Mouse (Mus musculus) cortical plate, adult 2 months (tissue): Measurements from ENCODE around the gene Ak4. TPM values are rescaled to one million over a fixed set of nuclear protein-coding genes. Genes with fewer than 3 reads are reported as not detected.

Experiments used
- H3K27ac ChIP-seq: fragments of 200-500 bp; 2 replicates; pipeline ENCODE4 v1.5.1; 2012; ENCODE audit warnings: low read length, control low read depth, inconsistent platforms; ENCODE audit not compliant: insufficient read depth
- H3K4me1 ChIP-seq: fragments of 200-500 bp; 2 replicates; pipeline ENCODE4 v1.6.1; 2011; ENCODE audit warnings: low read length; ENCODE audit not compliant: control insufficient read depth, insufficient read depth
- H3K4me3 ChIP-seq: fragments of 200-500 bp; 2 replicates; pipeline ENCODE4 v1.5.1; 2011; ENCODE audit warnings: mild to moderate bottlenecking, low read length, control low read depth; ENCODE audit not compliant: insufficient read depth
- CTCF ChIP-seq: fragments of 200-500 bp; IDR thresholded peaks from 2 replicates; pipeline ENCODE4 v1.5.1; 2011; ENCODE audit warnings: mild to moderate bottlenecking, control low read depth, low read length; ENCODE audit not compliant: insufficient read depth; ENCODE audit errors: extremely low read depth
- POLR2A ChIP-seq: fragments of 200-500 bp; IDR thresholded peaks from 2 replicates; pipeline ENCODE4 v1.6.1; 2011; ENCODE audit warnings: mild to moderate bottlenecking, low read length, control low read depth; ENCODE audit not compliant: insufficient read depth; ENCODE audit errors: extremely low read depth
- polyA plus RNA-seq: library from polyadenylated mRNA; depleted of rRNA; stranded (reverse); fragments of >200 nt; gene quantifications from 2 replicates; pipeline ENCODE4 v1.2.3, GENCODE M21; 2012

Gene Ak4
- polyA plus RNA-seq, 1 experiment: 33.6 TPM

DNA sequence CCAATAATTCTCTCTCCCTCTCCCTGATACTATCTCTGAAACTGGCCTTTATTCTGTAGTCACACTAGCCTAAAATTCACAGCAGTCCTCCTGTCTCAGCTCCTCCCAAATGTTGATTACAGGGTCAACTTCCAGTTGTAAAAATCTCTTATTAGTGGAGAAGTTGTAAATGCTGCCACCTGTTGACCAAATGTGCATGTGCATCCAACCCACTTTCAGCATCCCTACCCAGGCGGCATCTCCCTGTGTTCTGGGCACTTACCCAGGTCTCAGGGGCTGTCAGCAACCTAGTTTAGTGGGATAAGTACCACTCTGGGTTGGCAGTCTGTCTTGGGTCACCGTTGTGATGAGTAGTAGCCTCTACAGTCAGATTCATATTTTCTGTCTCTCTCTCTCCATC, 39.3 kb downstream of the Ak4 start:
- Histone ChIP-seq H3K4me3 (no peak overlapping the region), H3K27ac (no peak overlapping the region), H3K4me1 (no peaks in the 10 kb centered on the region)
- TF ChIP-seq CTCF (peak; percentile 75), POLR2A (no peak)

GRCm38 (mm10) chr4:101459358-101459757, 40.3 kb downstream of the Ak4 start:
- Histone ChIP-seq H3K4me3 (no peak overlapping the region), H3K27ac (peak overlapping the region; percentile 21; the same call in 1 of the 2 replicates), H3K4me1 (no peaks in the 10 kb centered on the region)
- TF ChIP-seq POLR2A: no peak
- no peak for TF ChIP-seq CTCF

GRCm38 (mm10) chr4:101460114-101460513, 41.0 kb downstream of the Ak4 start:
- no peaks in the 10 kb centered on the region for H3K4me1 ChIP-seq
- no peak overlapping the region for H3K27ac ChIP-seq
- no peak for TF ChIP-seq CTCF
- no peak for TF ChIP-seq POLR2A
- H3K4me3 ChIP-seq: no peak overlapping the region

- Histone ChIP-seq H3K4me3 (no peak overlapping the region), H3K4me1 (no peaks in the 10 kb centered on the region), H3K27ac (no peak overlapping the region)
- no peak for TF ChIP-seq CTCF
- TF ChIP-seq POLR2A: no peak
These were observed 43.0 kb downstream of the Ak4 start for GRCm38 (mm10) chr4:101462065-101462464.

DNA sequence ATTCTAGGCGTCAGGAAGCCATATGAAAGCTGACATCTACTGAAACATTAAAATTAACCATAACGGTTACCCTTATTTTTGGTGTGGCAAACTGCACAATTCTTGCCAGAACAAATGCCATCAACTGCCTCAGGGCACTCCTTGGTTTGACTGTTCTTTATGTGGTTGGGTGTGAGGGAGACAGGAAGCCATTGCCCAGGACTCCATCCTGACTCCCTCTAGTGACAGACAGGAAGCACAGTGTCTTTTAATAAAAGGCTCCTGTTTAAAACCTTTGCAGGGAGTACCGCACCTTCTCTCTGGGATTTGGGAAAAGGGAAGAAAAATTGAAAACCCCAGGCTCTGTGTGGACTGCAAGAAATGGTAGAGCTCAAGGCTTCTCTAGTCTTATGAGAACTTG, 47.2 kb downstream of the Ak4 start:
- H3K27ac ChIP-seq: no peak overlapping the region
- H3K4me3 ChIP-seq: no peak overlapping the region
- no peaks in the 10 kb centered on the region for H3K4me1 ChIP-seq
- TF ChIP-seq CTCF: no peak
- no peak for TF ChIP-seq POLR2A

DNA sequence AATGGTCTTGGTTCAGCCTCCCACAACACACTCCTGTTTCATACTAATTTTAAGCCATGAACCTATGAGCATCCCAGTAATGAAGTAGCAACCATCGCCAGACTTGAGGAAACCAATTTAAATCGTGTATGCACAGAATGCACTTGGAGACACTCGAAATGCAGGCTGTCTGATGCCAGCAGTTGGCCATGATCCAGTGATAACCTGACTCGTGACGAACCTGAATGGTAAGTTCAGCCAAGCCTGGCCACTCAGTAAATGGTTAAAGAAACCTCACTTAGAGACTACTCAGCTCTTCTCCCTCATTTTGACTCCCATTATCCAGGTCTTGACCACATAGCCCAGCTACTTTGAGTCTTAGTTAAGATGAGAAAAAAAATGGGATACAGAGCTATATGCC, 50.2 kb downstream of the Ak4 start:
- H3K4me3 ChIP-seq: no peak overlapping the region
- peaks cover 2% of the 10 kb centered on the region; the same call in 1 of the 2 replicates for H3K4me1 ChIP-seq
- H3K27ac ChIP-seq: no peak overlapping the region
- TF ChIP-seq CTCF (no peak), POLR2A (no peak)

GRCm38 (mm10) chr4:101470543-101470942, 51.5 kb downstream of the Ak4 start:
- H3K27ac ChIP-seq: no peak overlapping the region
- TF ChIP-seq POLR2A (no peak), CTCF (peak; percentile 69)
- H3K4me3 ChIP-seq: no peak overlapping the region
- H3K4me1 ChIP-seq: peaks cover 2% of the 10 kb centered on the region; the same call in 1 of the 2 replicates

DNA sequence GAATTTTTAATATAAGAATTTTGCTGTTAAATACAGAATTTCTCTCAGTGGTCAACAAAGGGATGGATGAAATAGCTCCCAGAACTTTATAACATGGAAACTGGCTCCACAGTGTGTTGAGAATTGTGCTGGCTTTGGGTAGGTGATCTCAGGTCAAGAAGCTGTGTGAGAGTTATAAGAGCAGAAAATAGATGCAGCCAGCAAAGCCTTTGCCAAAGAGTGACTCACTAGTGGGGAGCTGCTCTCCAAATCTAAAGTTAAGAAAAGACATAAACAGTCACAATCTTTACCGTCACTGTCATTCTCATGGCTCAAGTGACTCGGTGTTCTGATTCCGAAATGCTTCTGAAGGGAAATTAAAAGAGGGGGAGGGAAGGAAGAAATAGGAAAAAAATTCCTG, 53.7 kb downstream of the Ak4 start:
- TF ChIP-seq CTCF: no peak
- TF ChIP-seq POLR2A: no peak
- H3K4me3 ChIP-seq: no peak overlapping the region
- H3K27ac ChIP-seq: no peak overlapping the region
- H3K4me1 ChIP-seq: peaks cover 2% of the 10 kb centered on the region; the same call in 1 of the 2 replicates

- no peaks in the 10 kb centered on the region for H3K4me1 ChIP-seq
- H3K4me3 ChIP-seq: no peak overlapping the region
- TF ChIP-seq CTCF (no peak), POLR2A (no peak)
- no peak overlapping the region for H3K27ac ChIP-seq
These were observed 71.3 kb downstream of the Ak4 start for GRCm38 (mm10) chr4:101490320-101490917.

- no peak overlapping the region for H3K4me3 ChIP-seq
- no peaks in the 10 kb centered on the region for H3K4me1 ChIP-seq
- TF ChIP-seq CTCF (no peak), POLR2A (no peak)
- H3K27ac ChIP-seq: no peak overlapping the region
These were observed 72.6 kb downstream of the Ak4 start for GRCm38 (mm10) chr4:101491704-101492103.

- Histone ChIP-seq H3K4me1 (no peaks in the 10 kb centered on the region), H3K4me3 (no peak overlapping the region), H3K27ac (no peak overlapping the region)
- TF ChIP-seq POLR2A: no peak
- TF ChIP-seq CTCF: no peak
These were observed 74.6 kb downstream of the Ak4 start for GRCm38 (mm10) chr4:101493611-101494197.
